Mouse (Mus musculus) heart, postnatal 4 days (tissue): ENCODE results near the gene Akap2. TPM values are rescaled to one million over a fixed set of nuclear protein-coding genes. Genes with fewer than 3 reads are reported as not detected.
"Not testable (repeated sequence)": the region's sequence is repeated elsewhere in the genome, so short reads cannot be mapped to it uniquely, and the experiment has no call there.

ENCODE experiments used
- DNase-seq: peaks from one replicate; pipeline ENCODE4 v3.0.0; 2021
- total RNA-seq, 2 experiments: library from RNA; stranded (reverse); gene quantifications; 2 replicates each; pipeline ENCODE4 v1.2.3; 2021

Akap2 gene
- total RNA-seq, 2 experiments from 2014 or later, result 160 TPM

- DNase-seq, result no peak
Observed at GRCm38 (mm10) chr4:57867454-57867853, 150.0 kb downstream of the Akap2 start.

GRCm38 (mm10) chr4:57879137-57879536 is 161.7 kb downstream of the Akap2 start:
- no peak for DNase-seq

DNA sequence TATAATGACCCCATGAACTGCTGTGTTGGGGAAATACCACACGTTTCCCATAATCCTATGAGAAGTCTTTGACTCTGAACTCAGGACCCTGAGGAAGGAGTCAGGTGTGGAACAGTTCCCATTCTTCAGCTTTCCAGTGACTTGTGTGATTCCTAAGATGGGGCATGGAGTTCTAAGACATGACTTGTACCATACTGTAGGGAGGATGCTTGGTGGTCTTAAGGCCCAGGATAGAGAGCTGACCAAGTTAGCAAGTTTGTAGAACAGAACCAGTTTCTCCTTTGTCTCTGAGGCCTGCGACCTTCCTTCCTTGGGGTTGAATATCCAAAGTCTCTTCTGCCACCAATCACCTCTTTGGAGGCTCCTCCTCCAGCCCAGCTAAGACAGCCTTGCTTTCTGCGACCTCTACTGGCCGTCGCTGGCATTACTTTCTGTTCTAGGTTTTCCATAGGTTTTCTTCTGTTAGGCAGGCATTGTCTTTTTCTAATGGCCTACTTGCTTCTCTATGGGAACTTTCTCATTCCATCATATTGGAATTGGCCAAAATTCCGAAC is 162.4 kb downstream of the Akap2 start:
- DNase-seq, result peak; percentile 90

DNA sequence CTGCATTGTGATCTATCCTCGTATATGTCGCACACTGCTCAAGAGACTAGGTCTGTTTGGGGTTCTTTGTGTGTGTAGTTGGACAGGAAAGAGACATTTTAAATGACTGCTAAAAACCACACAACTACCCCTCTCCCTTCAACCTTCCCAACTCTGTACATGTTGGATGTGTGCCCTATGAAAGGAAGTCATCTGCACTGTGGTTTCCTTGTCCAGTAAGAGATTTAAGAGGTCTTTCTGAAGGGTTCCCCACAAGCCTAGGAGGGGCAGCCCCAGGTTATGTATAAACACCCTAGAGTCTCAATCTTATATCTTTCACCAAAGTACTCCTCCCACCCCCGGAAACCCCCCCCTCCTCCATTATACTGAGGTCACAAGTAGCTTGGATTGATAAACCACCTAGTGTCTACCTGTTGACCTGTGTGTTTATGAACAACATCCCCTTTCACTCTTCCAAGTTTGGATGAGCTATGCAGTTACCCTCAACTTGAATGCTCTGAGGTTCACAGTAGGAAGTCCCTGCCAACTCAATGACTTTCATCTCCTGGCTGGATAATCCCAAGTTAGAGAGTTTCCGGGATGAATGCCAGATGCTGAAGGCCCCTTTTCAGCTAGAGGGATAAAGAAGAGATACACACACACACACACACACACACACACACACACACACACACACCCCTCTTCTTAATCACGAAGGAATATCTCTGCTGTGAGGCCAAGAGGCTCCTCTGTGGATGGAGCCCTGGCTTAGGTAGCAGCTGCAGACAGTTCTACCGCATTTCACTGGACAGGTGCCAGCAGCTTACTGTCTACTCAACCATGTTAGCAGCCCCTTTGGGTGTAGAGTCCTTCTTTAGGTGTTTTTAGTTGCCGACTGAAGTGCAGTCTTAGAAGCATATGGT is 166.3 kb downstream of the Akap2 start:
- peak; percentile 67 for DNase-seq

DNA sequence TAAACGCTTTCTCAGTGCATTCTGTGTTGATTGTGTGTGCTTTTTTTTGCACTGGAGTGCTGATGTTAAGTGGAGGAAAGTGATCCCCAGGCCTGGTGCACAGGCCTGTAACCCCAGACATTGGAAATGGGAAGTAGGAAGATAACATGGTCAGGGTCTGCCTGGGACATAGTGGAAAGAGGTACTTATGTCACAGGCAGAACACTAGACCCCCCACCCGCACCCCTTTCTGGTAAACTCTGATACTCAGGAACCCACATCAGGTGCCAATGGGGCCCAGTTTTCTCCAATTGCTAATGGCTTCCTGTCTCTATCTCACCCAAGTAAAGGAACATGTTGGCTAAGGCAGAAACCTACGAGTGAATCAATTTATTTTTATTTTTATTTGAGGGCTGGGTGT is 167.1 kb downstream of the Akap2 start:
- no peak for DNase-seq

GRCm38 (mm10) chr4:57885186-57885585 is 167.7 kb downstream of the Akap2 start:
- DNase-seq, result no peak

DNA sequence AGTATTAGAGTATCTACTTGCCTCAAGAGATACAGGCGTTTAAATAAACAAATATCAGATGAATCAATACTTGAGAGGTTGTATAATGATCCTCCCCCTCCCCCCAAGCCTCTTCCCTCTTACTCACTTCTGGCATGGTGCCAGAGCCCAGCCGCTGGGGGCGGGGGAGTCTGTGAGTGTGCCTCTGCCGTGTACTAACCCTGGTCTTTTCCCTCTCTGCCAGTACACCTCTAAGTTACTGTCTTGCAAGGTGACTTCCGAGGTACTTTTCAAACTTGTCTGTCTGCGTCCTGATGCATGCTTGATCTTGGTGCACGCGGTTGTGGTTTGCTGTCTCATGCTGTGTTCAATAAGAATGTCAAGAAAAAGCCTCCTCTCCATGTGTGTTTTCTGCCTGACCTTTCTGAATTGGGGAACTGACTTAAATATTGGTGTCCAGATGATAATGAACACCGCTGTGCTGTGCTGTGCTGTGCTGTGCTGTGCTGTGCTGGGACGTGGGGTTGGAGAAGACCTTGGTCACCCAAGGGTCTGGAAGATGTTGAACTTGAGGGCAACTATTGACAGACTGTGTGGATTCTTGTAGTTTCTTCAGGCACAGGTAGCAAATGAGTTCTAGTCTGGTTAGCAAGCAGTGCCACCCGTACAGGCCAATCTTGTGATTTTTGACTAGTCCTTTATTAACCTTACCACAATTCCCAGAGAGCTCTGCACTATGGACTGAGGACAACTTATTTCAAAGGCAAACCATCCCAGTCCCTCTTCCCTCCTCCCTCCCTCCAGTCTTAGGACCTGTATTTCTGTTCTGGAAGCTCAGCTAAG is 168.8 kb downstream of the Akap2 start:
- peak; percentile 59 for DNase-seq

DNA sequence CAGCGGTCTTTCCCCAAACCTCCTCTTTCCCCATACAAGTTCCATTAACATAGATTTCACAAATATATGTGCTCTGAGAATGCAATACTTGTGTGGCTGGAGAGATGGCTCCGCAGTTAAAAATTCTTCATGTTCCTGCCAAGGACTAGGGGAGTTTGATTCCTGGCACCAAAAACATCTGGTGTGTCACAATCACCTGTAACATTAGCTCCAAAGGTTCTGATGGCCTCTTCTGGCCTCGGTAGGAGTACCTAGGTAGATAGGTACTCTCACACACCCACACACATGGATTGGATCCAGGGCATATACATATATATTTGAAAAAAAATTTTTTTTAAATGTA is 169.4 kb downstream of the Akap2 start:
- DNase-seq, result no peak

GRCm38 (mm10) chr4:57888246-57888645 is 170.8 kb downstream of the Akap2 start:
- no peak for DNase-seq

DNA sequence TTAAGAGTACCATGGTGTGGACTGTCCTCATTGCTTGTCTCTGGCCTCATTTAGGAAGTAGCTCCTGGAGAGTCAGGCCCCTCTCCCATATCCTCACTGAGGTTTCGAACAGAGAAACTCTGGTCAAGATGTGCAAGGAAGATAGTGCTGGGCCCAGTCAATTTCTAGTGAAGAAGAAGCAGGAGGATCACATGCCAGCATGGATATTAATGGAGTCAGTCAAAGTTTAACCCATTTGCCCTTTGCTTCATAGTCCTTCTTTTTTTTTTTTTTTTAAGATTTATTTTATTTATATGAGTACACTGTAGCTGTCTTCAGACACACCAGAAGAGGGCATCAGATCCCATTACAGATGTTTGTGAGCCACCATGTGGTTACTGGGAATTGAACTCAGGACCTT is 171.5 kb downstream of the Akap2 start:
- not testable (repeated sequence) for DNase-seq

- DNase-seq, result no peak
Observed at GRCm38 (mm10) chr4:57889773-57890172, 172.3 kb downstream of the Akap2 start.

- DNase-seq, result no peak
Observed at GRCm38 (mm10) chr4:57892001-57892586, 174.6 kb downstream of the Akap2 start.

- no peak for DNase-seq
Observed at GRCm38 (mm10) chr4:57895140-57895539, 177.7 kb downstream of the Akap2 start.

- DNase-seq, result no peak
Observed at GRCm38 (mm10) chr4:57895902-57896301, 178.4 kb downstream of the Akap2 start.

- DNase-seq, result no peak
Observed at GRCm38 (mm10) chr4:57896631-57897030, 179.2 kb downstream of the Akap2 start.

- peak; percentile 48 for DNase-seq
Observed at GRCm38 (mm10) chr4:57901210-57901609, 183.8 kb downstream of the Akap2 start.

- no peak for DNase-seq
Observed at GRCm38 (mm10) chr4:57902619-57903018, 185.2 kb downstream of the Akap2 start.

DNA sequence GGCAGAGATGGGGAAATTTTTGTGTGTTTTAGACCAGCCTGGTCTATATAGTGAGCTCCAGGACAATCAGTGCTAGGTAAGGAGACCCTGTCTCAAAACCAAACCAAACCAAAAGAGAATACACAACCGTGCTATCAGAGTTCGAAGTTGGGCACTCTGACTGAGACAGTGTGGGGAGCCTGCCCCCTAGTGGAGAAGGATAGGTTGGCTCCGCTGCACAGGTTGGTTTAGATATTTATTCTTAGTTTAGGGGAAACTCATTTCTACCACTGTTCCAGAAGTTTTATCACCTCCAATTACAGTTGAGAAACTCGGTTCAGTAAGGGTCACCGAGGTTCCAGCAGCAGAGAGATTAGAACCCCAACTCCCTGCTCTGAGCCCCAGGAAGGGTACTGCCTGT is 186.8 kb downstream of the Akap2 start:
- peak; percentile 82 for DNase-seq

- no peak for DNase-seq
Observed at GRCm38 (mm10) chr4:57904638-57905037, 187.2 kb downstream of the Akap2 start.

DNA sequence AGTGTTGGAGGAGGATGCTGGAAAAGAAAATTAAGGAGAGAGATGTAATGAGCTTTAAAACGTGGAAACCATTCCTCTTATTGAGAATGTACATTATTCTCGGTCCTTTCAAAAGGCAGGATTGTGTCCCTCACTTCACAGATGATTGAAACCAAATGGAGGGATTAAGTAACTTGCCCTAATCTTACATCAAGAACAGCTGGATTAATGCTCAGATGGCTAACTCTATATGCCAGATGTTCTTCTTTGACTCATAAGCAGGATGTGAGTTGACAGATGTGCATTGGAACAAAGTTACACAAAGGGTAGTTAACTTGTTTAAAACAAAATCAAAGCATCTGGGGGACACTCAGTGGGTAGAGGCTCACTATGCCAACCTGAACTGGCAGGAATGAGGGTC is 189.3 kb downstream of the Akap2 start:
- DNase-seq, result no peak

DNA sequence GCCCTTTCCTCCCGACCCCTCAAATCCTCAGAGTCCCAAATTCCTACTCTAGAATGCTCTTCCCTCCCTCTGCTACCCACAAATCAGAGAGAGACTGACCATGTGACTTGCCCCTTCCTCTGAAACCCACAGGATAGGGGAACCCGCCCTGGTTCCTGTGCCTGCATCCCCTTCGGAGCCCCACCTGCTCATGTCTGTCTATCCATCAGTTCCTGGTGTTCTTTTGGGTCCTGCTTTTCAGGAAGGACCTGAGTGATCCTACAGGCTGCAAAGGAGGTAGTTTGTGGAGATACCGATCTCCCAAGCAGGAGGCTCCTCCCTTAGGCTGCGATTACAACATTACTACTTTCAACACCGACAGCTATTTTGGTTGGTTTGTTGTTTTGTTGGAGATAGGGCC is 191.4 kb downstream of the Akap2 start:
- DNase-seq, result no peak

- DNase-seq, result no peak
Observed at GRCm38 (mm10) chr4:57913021-57913420, 195.6 kb downstream of the Akap2 start.
